Mouse (Mus musculus): ENCODE data around the gene Ccs.

DNA sequence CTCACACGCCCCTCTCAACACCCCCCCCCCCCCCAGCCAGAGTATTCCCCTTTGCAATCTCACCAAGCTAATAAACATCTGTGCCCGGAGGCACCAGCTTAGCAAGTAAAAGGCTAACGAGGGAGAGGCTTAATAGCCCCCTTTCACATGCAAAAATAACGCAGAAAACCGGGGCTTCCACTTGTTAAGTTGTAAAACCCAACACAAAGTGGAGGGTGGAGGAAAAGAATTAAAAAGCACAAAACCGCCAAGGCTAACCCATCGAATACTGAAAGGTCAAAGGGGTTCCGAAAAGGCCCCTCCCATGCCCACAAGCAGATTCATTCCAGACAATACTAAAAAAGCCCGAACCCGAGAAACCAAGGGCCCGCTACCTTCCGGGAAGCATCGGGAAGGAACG lies 28.8 kb downstream of the Ccs start:
- no peak for TF ChIP-seq CTCF (IDR thresholded peaks at IDR 0.05; ENCODE audit: insufficient read depth, low read depth, low read length)
- TF ChIP-seq POLR2A (IDR thresholded peaks at IDR 0.05; ENCODE audit: insufficient read depth, low read depth, low read length), result no peak
